Mouse (Mus musculus): Measurements from ENCODE around the gene Olfr1135. TPM values are rescaled to one million over a fixed set of nuclear protein-coding genes. Genes with fewer than 3 reads are reported as not detected.

The Olfr1135 gene
- not detected in 2 replicates for total RNA-seq (2021)
- long read RNA-seq: 0 reads

- no peak for DNase-seq
These were observed at the start of gene Olfr1135 for GRCm38 (mm10) chr2:87673564-87673963. Gene Olfr1135 (minus strand): TSS chr2:87673664.

DNA sequence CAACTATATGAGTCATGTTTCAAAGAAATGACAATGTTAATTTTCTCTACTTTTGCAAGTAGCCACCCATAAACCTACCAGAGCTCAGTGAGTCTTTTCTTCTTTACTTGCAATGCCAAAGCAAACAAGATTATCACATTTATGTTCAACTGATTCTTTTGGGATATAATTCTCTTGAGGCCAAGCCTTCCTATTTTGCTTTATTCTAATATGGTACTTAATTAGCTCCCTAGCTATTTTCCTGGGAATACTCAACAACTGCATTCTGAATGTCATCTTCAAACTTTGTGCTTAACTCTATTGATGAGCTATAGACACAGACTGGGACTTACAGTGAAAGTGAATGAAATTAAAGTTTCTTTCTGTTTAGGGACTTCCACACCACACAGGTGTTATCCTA is 39.6 kb upstream of the Olfr1135 start, which contains the start of gene Olfr1137:
Olfr1137 (minus strand) TSS at position 101 of the 400 bp plus-strand sequence.
- no peak for DNase-seq

DNA sequence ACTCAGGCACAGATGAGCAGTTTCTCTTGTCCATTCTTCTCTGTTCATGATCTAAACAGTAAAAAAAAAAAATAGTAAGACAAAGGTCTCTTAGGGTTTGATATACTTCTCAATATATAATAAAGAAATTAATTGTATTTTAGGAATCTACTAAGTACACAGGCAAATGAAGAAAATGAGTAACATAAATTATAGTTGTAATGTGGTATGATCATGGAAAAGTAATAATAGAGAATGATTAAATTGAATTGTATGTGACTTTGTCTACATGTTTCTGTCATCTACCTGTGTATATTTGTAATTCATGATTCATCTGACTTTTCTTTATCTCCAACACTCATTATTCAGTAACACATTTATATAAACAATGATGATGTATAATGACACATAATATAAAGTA is 20.4 kb upstream of the Olfr1135 start, which contains the start of gene Olfr1136:
Olfr1136 (minus strand) TSS at position 101 of the 400 bp plus-strand sequence.
- no peak for DNase-seq

- DNase-seq: no peak
These were observed 15.1 kb downstream of the Olfr1135 start, which contains the start of gene Olfr1134 for GRCm38 (mm10) chr2:87658360-87658759. Gene Olfr1134 (minus strand): TSS chr2:87658460.

- DNase-seq: no peak
These were observed 26.2 kb downstream of the Olfr1135 start, which contains the start of gene Olfr1133 for GRCm38 (mm10) chr2:87647274-87647673. Gene Olfr1133 (minus strand): TSS chr2:87647374.

DNA sequence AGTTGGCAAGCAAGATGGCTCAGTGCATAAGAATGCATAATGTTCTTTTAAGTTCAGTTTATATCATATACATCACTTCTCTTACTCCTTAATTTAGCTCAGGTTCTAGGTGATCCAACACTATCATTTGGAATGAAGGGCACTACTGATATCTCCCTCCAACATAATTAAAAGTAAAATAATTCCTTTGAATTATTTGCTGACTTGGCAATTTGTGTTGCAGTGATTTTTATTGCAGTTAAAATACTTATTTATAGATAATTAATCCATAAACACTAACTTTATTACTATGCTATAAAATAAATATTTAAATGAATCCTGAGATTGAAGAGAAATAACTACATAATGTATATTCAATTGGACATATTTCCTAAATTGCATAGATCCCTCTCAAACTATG is 31.0 kb downstream of the Olfr1135 start:
- no peak for DNase-seq

DNA sequence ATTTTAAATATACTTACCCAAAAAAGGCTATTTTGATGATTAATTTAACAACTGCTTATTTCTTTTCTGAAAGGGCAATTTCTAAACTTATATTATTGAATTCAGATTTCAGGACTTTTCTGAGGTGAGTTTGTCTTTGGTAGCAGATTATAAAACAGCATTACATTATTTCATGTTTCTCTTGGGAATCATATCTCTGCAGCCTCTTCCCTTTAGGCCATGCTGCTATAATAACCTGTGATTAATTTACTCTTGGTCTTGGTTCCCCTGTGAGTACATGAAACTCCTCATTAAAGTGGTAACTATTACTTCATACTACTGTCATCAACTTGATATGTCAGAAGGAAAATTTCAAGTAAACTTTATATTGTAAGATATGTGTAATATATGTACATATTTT is 36.0 kb downstream of the Olfr1135 start, which contains the start of gene Olfr1132:
Olfr1132 (minus strand) TSS at position 101 of the 400 bp plus-strand sequence.
- no peak for DNase-seq

DNA sequence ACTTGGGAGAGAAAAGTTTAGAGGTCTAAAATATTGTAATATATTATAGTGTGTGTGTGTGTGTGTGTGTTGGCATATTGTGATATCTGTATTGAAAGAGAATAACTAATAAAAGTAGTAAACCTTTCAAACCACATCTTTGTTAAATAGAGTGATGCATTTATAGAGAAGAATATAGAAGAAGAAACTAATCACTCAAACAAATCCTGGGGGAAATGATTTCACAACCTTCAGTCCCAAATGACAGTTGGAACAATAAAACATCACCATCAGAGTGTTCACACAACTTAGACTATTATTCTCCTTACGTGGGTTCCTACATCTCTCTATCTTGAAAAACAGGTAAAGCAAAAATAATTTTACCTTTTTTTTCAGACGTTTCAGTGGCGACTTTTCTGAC is 46.7 kb downstream of the Olfr1135 start, which contains the start of gene Olfr1131:
Olfr1131 (plus strand) TSS at position 301 of the 400 bp plus-strand sequence.
- no peak for DNase-seq

Other genes with a start within 250 kb of the Olfr1135 start
- not detected in 2 replicates for gene Olfr1124, start 243.4 kb downstream of the Olfr1135 start, total RNA-seq (2021)
- gene Olfr1126, start 219.7 kb downstream of the Olfr1135 start, total RNA-seq (2021): not detected in 2 replicates
- not detected in 2 replicates for gene Pramel7, start 176.6 kb downstream of the Olfr1135 start, total RNA-seq (2021)
- not detected in 2 replicates for gene Pramel6, start 167.1 kb downstream of the Olfr1135 start, total RNA-seq (2021)
- not detected in 2 replicates for gene Olfr153, start 141.9 kb downstream of the Olfr1135 start, total RNA-seq (2021)
- not detected in 2 replicates for gene Olfr1128, start 128.1 kb downstream of the Olfr1135 start, total RNA-seq (2021)
- not detected in 2 replicates for gene Olfr1129, start 99.8 kb downstream of the Olfr1135 start, total RNA-seq (2021)
- not detected in 2 replicates for gene Olfr1130, start 67.5 kb downstream of the Olfr1135 start, total RNA-seq (2021)
- gene Olfr1131, start 46.6 kb downstream of the Olfr1135 start, total RNA-seq (2021): not detected in 2 replicates
- not detected in 2 replicates for gene Olfr1132, start 36.1 kb downstream of the Olfr1135 start, total RNA-seq (2021)
- not detected in 2 replicates for gene Olfr1133, start 26.3 kb downstream of the Olfr1135 start, total RNA-seq (2021)
- not detected in 2 replicates for gene Olfr1134, start 15.2 kb downstream of the Olfr1135 start, total RNA-seq (2021)
- gene Olfr1136, start 20.3 kb upstream of the Olfr1135 start, total RNA-seq (2021): not detected in 2 replicates
- gene Olfr1137, start 39.5 kb upstream of the Olfr1135 start, total RNA-seq (2021): not detected in 2 replicates
- gene Olfr1138, start 66.3 kb upstream of the Olfr1135 start, total RNA-seq (2021): not detected in 2 replicates
- gene Olfr1140, start 70.1 kb upstream of the Olfr1135 start, total RNA-seq (2021): not detected in 2 replicates
- gene Olfr1141, start 80.3 kb upstream of the Olfr1135 start, total RNA-seq (2021): not detected in 2 replicates
- not detected in 2 replicates for gene Olfr152, start 105.8 kb upstream of the Olfr1135 start, total RNA-seq (2021)
- gene Olfr1143, start 126.9 kb upstream of the Olfr1135 start, total RNA-seq (2021): not detected in 2 replicates
- gene Olfr1145, start 136.2 kb upstream of the Olfr1135 start, total RNA-seq (2021): not detected in 2 replicates
- gene Olfr1148, start 156.9 kb upstream of the Olfr1135 start, total RNA-seq (2021): not detected in 2 replicates
- gene Olfr1150-ps1, start 170.3 kb upstream of the Olfr1135 start, total RNA-seq (2021): not detected in 2 replicates
- gene Olfr1151, start 182.2 kb upstream of the Olfr1135 start, total RNA-seq (2021): not detected in 2 replicates
- gene Olfr1152, start 192.8 kb upstream of the Olfr1135 start, total RNA-seq (2021): not detected in 2 replicates
- gene Olfr1153, start 221.3 kb upstream of the Olfr1135 start, total RNA-seq (2021): not detected in 2 replicates
- not detected in 2 replicates for gene Olfr1154, start 231.5 kb upstream of the Olfr1135 start, total RNA-seq (2021)

Data from adrenal gland, postnatal 25 days (tissue).